Mouse (Mus musculus) sigmoid colon, adult 10 weeks (tissue): ENCODE data around the gene Gabrb2. TPM values are rescaled to one million over a fixed set of nuclear protein-coding genes. Genes with fewer than 3 reads are reported as not detected.

ENCODE experiments used
- polyA plus RNA-seq: library from polyadenylated mRNA; stranded (reverse); fragments of 350-450 nt; fragmentation: Illumina TruSeq; extraction: RNeasy Lipid Tissue Mini Kit (QIAGEN cat#74804); gene quantifications from one replicate; pipeline ENCODE4 v1.2.3, GENCODE M21; 2014; ENCODE audit warnings: low read depth, low replicate concordance

Gene Gabrb2
- 0.28 TPM for polyA plus RNA-seq

GRCm38 (mm10) chr11:42418996-42419782, at the start of gene Gabrb2:
Gabrb2 (plus strand) TSS chr11:42419757.

Other genes with a start within 250 kb of the Gabrb2 start
- gene Gabra1, start 236.8 kb upstream of the Gabrb2 start, polyA plus RNA-seq: 0.13 TPM
- not detected for gene Gabra6, start 98.7 kb upstream of the Gabrb2 start, polyA plus RNA-seq